Mouse (Mus musculus) MEL (cell line): Measurements from ENCODE around the gene Snd1. TPM values are rescaled to one million over a fixed set of nuclear protein-coding genes. Genes with fewer than 3 reads are reported as not detected.

Experiments used
- DNase-seq: peaks from one replicate; pipeline ENCODE4 v3.0.0; 2011; ENCODE audit warnings: low read depth, low spot score
- H3K27ac ChIP-seq: 2 replicates; pipeline ENCODE4 v1.5.1; 2012; ENCODE audit warnings: low read depth, mild to moderate bottlenecking, control low read depth, low read length, moderate library complexity; ENCODE audit not compliant: control insufficient read depth
- H3K27me3 ChIP-seq, 2 experiments: fragments of 150-350 bp in 1 of 2; sonication (generic) in 1 of 2; 2 replicates each; pipeline ENCODE4 v1.6.1; 2012; ENCODE audit warnings: low read length in 2 of 2, mild to moderate bottlenecking in 2 of 2, improper control_type of control experiment in 1 of 2, moderate library complexity in 1 of 2; ENCODE audit not compliant: insufficient read depth in 2 of 2, control insufficient read depth in 1 of 2
- H3K36me3 ChIP-seq, 2 experiments: 2 replicates each; pipeline ENCODE4 v1.6.1; 2012 to 2014; ENCODE audit warnings: low read length in 2 of 2, improper control_type of control experiment in 1 of 2, inconsistent platforms in 1 of 2, mild to moderate bottlenecking in 1 of 2; ENCODE audit not compliant: insufficient read depth in 2 of 2, control insufficient read depth in 1 of 2
- H3K4me1 ChIP-seq, 2 experiments: fragments of 150-350 bp in 1 of 2; sonication (generic) in 1 of 2; 2 replicates each; pipeline ENCODE4 v1.6.1; 2012; ENCODE audit warnings: low read length in 2 of 2, improper control_type of control experiment in 1 of 2, mild to moderate bottlenecking in 1 of 2; ENCODE audit not compliant: insufficient read depth in 2 of 2, control insufficient read depth in 1 of 2
- H3K4me3 ChIP-seq, 2 experiments: fragments of 150-350 bp in 1 of 2; sonication (generic) in 1 of 2; 2 replicates each; pipeline ENCODE4 v1.5.1; 2012; ENCODE audit warnings: low read depth in 2 of 2, low read length in 2 of 2, mild to moderate bottlenecking in 2 of 2, moderate library complexity in 2 of 2, control low read depth in 1 of 2, improper control_type of control experiment in 1 of 2; ENCODE audit not compliant: control insufficient read depth in 1 of 2, insufficient read depth in 1 of 2
- H3K79me2 ChIP-seq: 2 replicates; pipeline ENCODE4 v1.6.1; 2012; ENCODE audit warnings: mild to moderate bottlenecking, low read length, moderate library complexity; ENCODE audit not compliant: control insufficient read depth, poor library complexity, insufficient read depth
- H3K9ac ChIP-seq: 2 replicates; pipeline ENCODE4 v1.6.1; 2012; ENCODE audit warnings: low read depth, mild to moderate bottlenecking, control low read depth, low read length, moderate library complexity; ENCODE audit not compliant: control insufficient read depth, poor library complexity, severe bottlenecking
- H3K9me3 ChIP-seq: fragments of 150-350 bp; sonication (generic); replicated peaks from 2 replicates; pipeline ENCODE4 v1.6.1; 2012; ENCODE audit warnings: mild to moderate bottlenecking, low read length, improper control_type of control experiment, moderate library complexity; ENCODE audit not compliant: insufficient read depth
- BHLHE40 ChIP-seq: IDR thresholded peaks from 2 replicates; pipeline ENCODE4 v1.6.1; 2012; ENCODE audit warnings: low read depth, mild to moderate bottlenecking, inconsistent platforms, low read length, improper control_type of control experiment, borderline replicate concordance
- CHD1 ChIP-seq: IDR thresholded peaks from 2 replicates; pipeline ENCODE4 v1.6.1; 2012; ENCODE audit warnings: low read depth, mild to moderate bottlenecking, inconsistent platforms, low read length, improper control_type of control experiment
- CTCF ChIP-seq, 3 experiments: IDR thresholded peaks in 2 of 3; conservative IDR thresholded peaks in 1 of 3; 2 replicates each; pipeline ENCODE4 v1.5.1; 2011 to 2012; ENCODE audit warnings: low read length in 3 of 3, low read depth in 2 of 3, mild to moderate bottlenecking in 2 of 3, improper control_type of control experiment in 1 of 3, inconsistent platforms in 1 of 3, mixed read lengths in 1 of 3, moderate library complexity in 1 of 3; ENCODE audit not compliant: control insufficient read depth in 1 of 3, insufficient read depth in 1 of 3, poor library complexity in 1 of 3, severe bottlenecking in 1 of 3
- ELF1 ChIP-seq: IDR thresholded peaks from 2 replicates; pipeline ENCODE4 v1.6.1; 2014; ENCODE audit warnings: low read depth, mild to moderate bottlenecking, inconsistent platforms, low read length, improper control_type of control experiment, moderate library complexity
- GABPA ChIP-seq: IDR thresholded peaks from 2 replicates; pipeline ENCODE4 v1.6.1; 2012; ENCODE audit warnings: low read depth, mild to moderate bottlenecking, inconsistent platforms, low read length, improper control_type of control experiment, moderate library complexity
- HCFC1 ChIP-seq: IDR thresholded peaks from 2 replicates; pipeline ENCODE4 v1.6.1; 2012; ENCODE audit warnings: low read depth, mild to moderate bottlenecking, inconsistent platforms, low read length, improper control_type of control experiment, moderate library complexity
- MAFK ChIP-seq: IDR thresholded peaks from 2 replicates; pipeline ENCODE4 v1.6.1; 2011; ENCODE audit warnings: low read depth, mild to moderate bottlenecking, low read length, improper control_type of control experiment, borderline replicate concordance
- MAX ChIP-seq: IDR thresholded peaks from 2 replicates; pipeline ENCODE4 v1.6.1; 2011; ENCODE audit warnings: low read length, improper control_type of control experiment
- MAZ ChIP-seq: IDR thresholded peaks from 2 replicates; pipeline ENCODE4 v1.6.1; 2012; ENCODE audit warnings: low read depth, mild to moderate bottlenecking, inconsistent platforms, low read length, improper control_type of control experiment
- MEF2A ChIP-seq: IDR thresholded peaks from 2 replicates; pipeline ENCODE4 v1.6.1; 2014; ENCODE audit warnings: low read depth, mild to moderate bottlenecking, inconsistent platforms, low read length, improper control_type of control experiment; ENCODE audit not compliant: poor library complexity, insufficient replicate concordance, severe bottlenecking; ENCODE audit errors: extremely low read depth
- MXI1 ChIP-seq: IDR thresholded peaks from 2 replicates; pipeline ENCODE4 v1.6.1; 2011; ENCODE audit warnings: mild to moderate bottlenecking, low read depth, low read length, improper control_type of control experiment
- MYC ChIP-seq: IDR thresholded peaks from 2 replicates; pipeline ENCODE4 v1.6.1; 2011; ENCODE audit warnings: low read depth, mild to moderate bottlenecking, low read length, improper control_type of control experiment, moderate library complexity
- NELFE ChIP-seq: IDR thresholded peaks from 2 replicates; pipeline ENCODE4 v1.6.1; 2011; ENCODE audit warnings: low read depth, low read length, improper control_type of control experiment
- NRF1 ChIP-seq: IDR thresholded peaks from 2 replicates; pipeline ENCODE4 v1.6.1; 2014; ENCODE audit warnings: low read depth, mild to moderate bottlenecking, inconsistent platforms, low read length, improper control_type of control experiment, moderate library complexity; ENCODE audit not compliant: poor library complexity, insufficient read depth, severe bottlenecking
- POLR2A ChIP-seq, 2 experiments: IDR thresholded peaks; 2 replicates each; pipeline ENCODE4 v1.6.1; 2011 to 2012; ENCODE audit warnings: low read length in 2 of 2, mild to moderate bottlenecking in 2 of 2, control low read depth in 1 of 2, improper control_type of control experiment in 1 of 2, low read depth in 1 of 2, moderate library complexity in 1 of 2; ENCODE audit not compliant: control insufficient read depth in 1 of 2, insufficient read depth in 1 of 2, poor library complexity in 1 of 2
- POLR2AphosphoS2 ChIP-seq: IDR thresholded peaks from 2 replicates; pipeline ENCODE4 v1.6.1; 2011; ENCODE audit warnings: low read length, improper control_type of control experiment
- POLR2AphosphoS5 ChIP-seq: IDR thresholded peaks from 2 replicates; pipeline ENCODE4 v1.6.1; 2012; ENCODE audit warnings: low read depth, borderline replicate concordance, mild to moderate bottlenecking, inconsistent platforms, low read length, moderate library complexity, mixed read lengths
- RAD21 ChIP-seq: IDR thresholded peaks from 2 replicates; pipeline ENCODE4 v1.6.1; 2011; ENCODE audit warnings: mild to moderate bottlenecking, low read depth, low read length, improper control_type of control experiment
- SIN3A ChIP-seq: IDR thresholded peaks from 2 replicates; pipeline ENCODE4 v1.6.1; 2012; ENCODE audit warnings: low read length, improper control_type of control experiment, inconsistent platforms
- TAL1 ChIP-seq: IDR thresholded peaks from 2 replicates; pipeline ENCODE4 v1.6.1; 2012; ENCODE audit warnings: mild to moderate bottlenecking, inconsistent platforms, low read length, moderate library complexity, mixed read lengths
- TBP ChIP-seq: IDR thresholded peaks from 2 replicates; pipeline ENCODE4 v1.8.0; 2011; ENCODE audit warnings: low read depth, low read length, improper control_type of control experiment
- UBTF ChIP-seq: IDR thresholded peaks from 2 replicates; pipeline ENCODE4 v1.6.1; 2012; ENCODE audit warnings: low read depth, mild to moderate bottlenecking, inconsistent platforms, low read length, improper control_type of control experiment, moderate library complexity, borderline replicate concordance; ENCODE audit not compliant: insufficient read depth
- USF1 ChIP-seq: IDR thresholded peaks from 2 replicates; pipeline ENCODE4 v1.6.1; 2014; ENCODE audit warnings: low read depth, mild to moderate bottlenecking, inconsistent platforms, low read length, improper control_type of control experiment, moderate library complexity
- USF2 ChIP-seq, 2 experiments: IDR thresholded peaks; 2 replicates each; pipeline ENCODE4 v1.6.1; 2011 to 2012; ENCODE audit warnings: improper control_type of control experiment in 2 of 2, low read length in 2 of 2, borderline replicate concordance in 1 of 2, inconsistent platforms in 1 of 2, low read depth in 1 of 2, mild to moderate bottlenecking in 1 of 2; ENCODE audit not compliant: insufficient read depth in 1 of 2
- ZKSCAN1 ChIP-seq: IDR thresholded peaks from 2 replicates; pipeline ENCODE4 v1.6.1; 2012; ENCODE audit warnings: low read depth, mild to moderate bottlenecking, inconsistent platforms, low read length, improper control_type of control experiment, moderate library complexity
- ZMIZ1 ChIP-seq: IDR thresholded peaks from 2 replicates; pipeline ENCODE4 v1.6.1; 2012; ENCODE audit warnings: low read depth, mild to moderate bottlenecking, inconsistent platforms, low read length, improper control_type of control experiment, moderate library complexity
- ZNF384 ChIP-seq: IDR thresholded peaks from 2 replicates; pipeline ENCODE4 v1.6.1; 2012; ENCODE audit warnings: low read depth, mild to moderate bottlenecking, inconsistent platforms, low read length, improper control_type of control experiment
- polyA plus RNA-seq, 2 experiments: library from polyadenylated mRNA; stranded (reverse) in 1 of 2; unstranded in 1 of 2; fragments of >175 nt in 1 of 2; fragments of >200 nt in 1 of 2; gene quantifications; 2 replicates each; pipeline versions ENCODE4 v1.2.1 to v1.2.4; 2012; ENCODE audit warnings: low replicate concordance in 2 of 2, low read depth in 1 of 2; ENCODE audit not compliant: insufficient read length in 2 of 2, insufficient read depth in 1 of 2, missing spikeins in 1 of 2
- total RNA-seq: library from RNA; depleted of rRNA; stranded (reverse); fragments of 300-350 nt; gene quantifications from 2 replicates; pipeline ENCODE4 v1.2.3, GENCODE M21; 2012

The Snd1 gene
- total and polyA plus RNA-seq, 3 experiments: 192 to 280 TPM; not detected in 1

GRCm38 (mm10) chr6:28615408-28615807 lies 140.5 kb downstream of the Snd1 start:
- H3K4me1 ChIP-seq: no peaks in the 10 kb centered on the region; a peak in 1 of 4 replicates
- no peak overlapping the region for H3K27ac ChIP-seq
- DNase-seq: no peak

GRCm38 (mm10) chr6:28615966-28616365 lies 141.0 kb downstream of the Snd1 start:
- Histone ChIP-seq H3K27ac (no peak overlapping the region), H3K9ac (no peak overlapping the region), H3K9me3 (no peaks in the 10 kb centered on the region), H3K4me1 (peaks cover 0 to 2% of the 10 kb centered on the region in 2 experiments; a peak in 2 of 4 replicates), H3K27me3 (no peaks in the 10 kb centered on the region), H3K36me3 (peaks cover 8 to 19% of the 10 kb centered on the region in 2 experiments; a peak in 3 of 4 replicates), H3K79me2 (peaks cover 3% of the 10 kb centered on the region), H3K4me3 (no peak overlapping the region)
- no peak for DNase-seq
- TF ChIP-seq MXI1: no peak
- no peak for TF ChIP-seq POLR2A (IDR thresholded peaks at IDR 0.05; ENCODE audit: control insufficient read depth in 1 of 2, insufficient read depth in 1 of 2, low read depth in 1 of 2, low read length in 2 of 2, poor library complexity in 1 of 2)
- TF ChIP-seq MYC: no peak
- TF ChIP-seq ZKSCAN1: no peak
- no peak for TF ChIP-seq ZNF384
- TF ChIP-seq MAX: no peak
- TF ChIP-seq UBTF: no peak
- TF ChIP-seq ELF1: no peak
- TF ChIP-seq SIN3A: no peak
- no peak for TF ChIP-seq GABPA
- TF ChIP-seq MEF2A: no peak
- no peak for TF ChIP-seq NRF1

More at GRCm38 (mm10) chr6:28615408-28615807, 140.5 kb downstream of the Snd1 start:
- H3K36me3 ChIP-seq: peaks cover 5 to 17% of the 10 kb centered on the region in 2 experiments; a peak in 3 of 4 replicates
- H3K79me2 ChIP-seq: peaks cover 5% of the 10 kb centered on the region
- TF ChIP-seq MAFK (no peak), ZMIZ1 (no peak), USF1 (no peak), BHLHE40 (no peak), HCFC1 (no peak), USF2 (IDR thresholded peaks at IDR 0.05; ENCODE audit: borderline replicate concordance in 1 of 2, insufficient read depth in 1 of 2, low read depth in 1 of 2, low read length in 2 of 2) (no peak), NELFE (no peak), RAD21 (no peak), MAZ (no peak), NRF1 (no peak), POLR2AphosphoS5 (no peak), ZNF384 (no peak), TBP (no peak), TAL1 (no peak), POLR2AphosphoS2 (no peak), SIN3A (no peak), MEF2A (no peak), CHD1 (no peak), CTCF (IDR thresholded peaks at IDR 0.05 in 2 of 3, conservative IDR thresholded peaks at IDR 0.05 in 1 of 3; ENCODE audit: control insufficient read depth in 1 of 3, insufficient read depth in 1 of 3, low read depth in 2 of 3, low read length in 3 of 3, poor library complexity in 1 of 3, severe bottlenecking in 1 of 3) (no peak)
- no peaks in the 10 kb centered on the region for H3K9me3 ChIP-seq
- H3K4me3 ChIP-seq: no peak overlapping the region
- no peaks in the 10 kb centered on the region for H3K27me3 ChIP-seq
- no peak overlapping the region for H3K9ac ChIP-seq
